Mouse (Mus musculus) lung, postnatal 0 days (tissue): ENCODE results near the gene Fyn. TPM values are rescaled to one million over a fixed set of nuclear protein-coding genes. Genes with fewer than 3 reads are reported as not detected.

ENCODE experiments used
- ATAC-seq: fragments of 200-750 bp; cut with Nextera tagmentation; 2 replicates; pipeline ENCODE4 v1.8.0; 2017; ENCODE audit warnings: moderate library complexity
- DNase-seq: peaks from one replicate; pipeline ENCODE4 v3.0.0-alpha.2; 2016; ENCODE audit warnings: low spot score
- H3K27ac ChIP-seq: fragments of 300-500 bp; sonication (generic); 2 replicates; pipeline ENCODE4 v1.5.1; 2014; ENCODE audit warnings: antibody characterized with exemption, mild to moderate bottlenecking, low read length, mixed read lengths
- H3K27me3 ChIP-seq: fragments of 300-500 bp; sonication (generic); replicated peaks from 2 replicates; pipeline ENCODE4 v1.6.1; 2014; ENCODE audit warnings: low read length, mixed read lengths; ENCODE audit not compliant: insufficient read depth
- H3K36me3 ChIP-seq: fragments of 300-500 bp; sonication (generic); 2 replicates; pipeline ENCODE4 v1.6.1; 2014; ENCODE audit warnings: low read length, mixed read lengths; ENCODE audit not compliant: insufficient read depth
- H3K4me1 ChIP-seq: fragments of 300-500 bp; sonication (generic); 2 replicates; pipeline ENCODE4 v1.6.1; 2014; ENCODE audit warnings: antibody characterized with exemption, low read depth, low read length, mixed read lengths; ENCODE audit not compliant: insufficient read depth
- H3K4me2 ChIP-seq: fragments of 300-500 bp; sonication (generic); replicated peaks from 2 replicates; pipeline ENCODE4 v1.6.1; 2014; ENCODE audit warnings: low read depth, mild to moderate bottlenecking, low read length, moderate library complexity, mixed read lengths
- H3K4me3 ChIP-seq: fragments of 300-500 bp; sonication (generic); 2 replicates; pipeline ENCODE4 v1.5.1; 2014; ENCODE audit warnings: low read depth, low read length
- H3K9ac ChIP-seq: fragments of 300-500 bp; sonication (generic); replicated peaks from 2 replicates; pipeline ENCODE4 v1.6.1; 2014; ENCODE audit warnings: low read depth, mild to moderate bottlenecking
- H3K9me3 ChIP-seq: fragments of 300-500 bp; sonication (generic); 2 replicates; pipeline ENCODE4 v1.6.1; 2016; ENCODE audit warnings: low read length, mixed read lengths
- CTCF ChIP-seq: IDR thresholded peaks from 2 replicates; pipeline ENCODE4 v1.5.1; 2016; ENCODE audit warnings: antibody characterized with exemption, mild to moderate bottlenecking
- EP300 ChIP-seq: IDR thresholded peaks from 2 replicates; pipeline ENCODE4 v1.6.1; 2016; ENCODE audit warnings: antibody characterized with exemption, mild to moderate bottlenecking, control low read depth
- WGBS: fragments of 180-500 bp; shearing (Covaris S2); extraction: QIAGEN DNeasy Blood & Tissue Kit; methylation state at CpG from one replicate; pipeline ENCODE4 v1.1.7; 2014; 5-methylcytosine and 5-hydroxymethylcytosine counted together
- polyA plus RNA-seq: library from polyadenylated mRNA; unstranded; fragments of >200 nt; fragmentation: Nextera tagmentation; extraction: Ambion mirVana; gene quantifications from 2 replicates; pipeline ENCODE4 v1.2.1, GENCODE M21; 2015

Gene Fyn
- polyA plus RNA-seq, 1 experiment from 2014 or later, result 23.0 TPM

DNA sequence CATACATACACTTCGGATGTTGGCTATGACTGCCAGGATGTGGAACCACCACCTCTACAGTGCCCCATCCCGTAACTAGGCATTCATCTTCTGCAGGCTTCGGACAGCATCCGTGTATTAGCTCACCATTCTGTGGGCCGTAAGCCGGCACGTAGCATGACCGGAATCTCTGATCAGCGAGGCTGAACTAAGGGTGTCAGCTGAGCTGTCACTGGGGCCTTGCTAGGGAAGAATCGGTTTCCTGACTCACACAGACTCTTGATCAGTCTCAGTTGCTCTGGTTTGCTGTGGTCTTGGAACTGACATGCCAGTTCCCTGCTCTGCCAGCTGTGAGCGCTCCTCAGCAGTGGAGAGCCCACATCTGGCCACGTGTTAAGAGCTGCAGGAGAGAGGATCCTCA, 137.7 kb downstream of the Fyn start:
- TF ChIP-seq CTCF, result no peak
- Histone ChIP-seq H3K4me2 (no peak overlapping the region), H3K4me3 (no peak overlapping the region), H3K9ac (no peak overlapping the region), H3K27me3 (no peaks in the 10 kb centered on the region), H3K4me1 (peaks cover 9% of the 10 kb centered on the region), H3K36me3 (no peaks in the 10 kb centered on the region), H3K9me3 (no peaks in the 10 kb centered on the region), H3K27ac (no peak overlapping the region)
- ATAC-seq (peak; percentile 23), DNase-seq (no peak)
- 71% methylated on average over 12 of the region's 12 CpGs for WGBS

DNA sequence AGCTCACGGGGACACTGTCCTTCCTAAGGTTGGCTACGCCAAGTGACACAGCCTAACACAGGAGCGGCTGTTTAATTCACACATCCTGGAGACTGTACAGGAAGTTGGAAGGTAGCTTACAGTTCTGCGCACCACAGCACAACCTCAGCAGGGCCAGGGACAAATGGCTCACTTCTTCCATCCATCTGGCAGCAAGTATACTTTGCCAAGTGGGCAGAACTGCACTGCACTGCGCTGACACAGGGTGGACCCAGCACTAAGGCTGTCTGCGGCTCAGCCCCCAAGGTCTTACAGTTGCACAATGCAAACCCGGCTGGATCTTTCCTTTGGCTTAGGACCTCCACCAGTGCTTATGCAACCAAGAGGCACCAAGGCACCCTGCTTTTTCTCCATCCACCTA, 138.2 kb downstream of the Fyn start:
- 54% methylated on average over 7 of the region's 7 CpGs for WGBS
- H3K27ac ChIP-seq, result no peak overlapping the region
- no peaks in the 10 kb centered on the region for H3K36me3 ChIP-seq
- H3K9ac ChIP-seq, result no peak overlapping the region
- no peak overlapping the region for H3K4me2 ChIP-seq
- ATAC-seq (peak; percentile 82), DNase-seq (peak; percentile 74)
- no peaks in the 10 kb centered on the region for H3K9me3 ChIP-seq
- TF ChIP-seq CTCF, result peak; percentile 49
- TF ChIP-seq EP300, result no peak
- H3K4me1 ChIP-seq, result peaks cover 9% of the 10 kb centered on the region
- H3K27me3 ChIP-seq, result no peaks in the 10 kb centered on the region
- no peak overlapping the region for H3K4me3 ChIP-seq

DNA sequence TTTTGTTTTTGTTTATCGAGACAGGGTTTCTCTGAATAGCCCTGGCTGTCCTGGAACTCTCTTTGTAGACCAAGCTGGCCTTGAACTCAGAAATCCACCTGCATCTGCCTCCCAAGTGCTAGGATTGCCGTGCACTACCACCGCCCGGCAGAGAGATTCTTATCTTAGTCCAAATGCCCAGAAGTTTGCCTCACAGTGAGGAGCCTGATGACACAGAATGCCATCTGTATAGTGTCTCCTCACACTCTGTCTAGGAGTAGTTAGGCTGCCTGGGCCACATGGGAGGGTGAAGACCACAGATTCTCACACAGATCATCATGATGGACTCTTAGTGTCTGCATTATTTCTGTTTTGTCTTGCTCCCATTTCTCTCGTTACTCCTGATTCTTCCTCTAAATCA, 140.1 kb downstream of the Fyn start:
- no peaks in the 10 kb centered on the region for H3K27me3 ChIP-seq
- no peak for ATAC-seq

DNA sequence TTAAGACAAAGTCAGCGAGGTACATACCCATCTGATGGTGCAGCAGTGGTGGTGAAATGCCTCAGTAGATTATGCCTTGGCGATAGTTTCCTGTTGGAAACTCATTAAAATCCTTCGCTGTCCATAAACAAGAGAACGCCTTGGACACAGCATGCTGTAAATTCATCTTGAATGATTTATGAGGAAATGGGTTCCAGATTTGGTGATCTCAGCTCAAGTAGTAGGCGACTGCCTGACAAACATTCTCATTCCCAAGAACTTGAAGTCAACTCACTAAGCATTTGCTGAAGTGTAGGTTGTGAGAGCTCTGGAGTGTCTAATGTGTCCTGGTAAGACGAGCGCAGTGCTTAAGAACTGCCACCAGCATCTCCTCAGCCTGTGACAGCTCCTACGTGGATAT, 141.3 kb downstream of the Fyn start:
- no peaks in the 10 kb centered on the region for H3K9me3 ChIP-seq
- no peaks in the 10 kb centered on the region for H3K27me3 ChIP-seq
- no peak for DNase-seq
- ATAC-seq, result no peak
- H3K9ac ChIP-seq, result no peak overlapping the region
- TF ChIP-seq CTCF, result no peak
- TF ChIP-seq EP300, result no peak
- WGBS, result 59% methylated on average over 8 of the region's 8 CpGs
- H3K27ac ChIP-seq, result no peak overlapping the region
- no peak overlapping the region for H3K4me2 ChIP-seq
- H3K4me1 ChIP-seq, result 0 out of 2 replicates have a peak, but pooled peaks cover 4% of the 10 kb centered on the region
- no peak overlapping the region for H3K4me3 ChIP-seq
- no peaks in the 10 kb centered on the region for H3K36me3 ChIP-seq

More for the DNA sequence above, 140.1 kb downstream of the Fyn start:
- H3K36me3 ChIP-seq, result no peaks in the 10 kb centered on the region
- H3K4me3 ChIP-seq, result no peak overlapping the region
- DNase-seq, result no peak
- H3K9me3 ChIP-seq, result no peaks in the 10 kb centered on the region
- 70% methylated on average over 5 of the region's 5 CpGs for WGBS
- TF ChIP-seq EP300, result no peak
- TF ChIP-seq CTCF, result no peak
- no peak overlapping the region for H3K9ac ChIP-seq
- H3K27ac ChIP-seq, result no peak overlapping the region
- H3K4me2 ChIP-seq, result no peak overlapping the region
- H3K4me1 ChIP-seq, result 0 out of 2 replicates have a peak, but pooled peaks cover 4% of the 10 kb centered on the region

DNA sequence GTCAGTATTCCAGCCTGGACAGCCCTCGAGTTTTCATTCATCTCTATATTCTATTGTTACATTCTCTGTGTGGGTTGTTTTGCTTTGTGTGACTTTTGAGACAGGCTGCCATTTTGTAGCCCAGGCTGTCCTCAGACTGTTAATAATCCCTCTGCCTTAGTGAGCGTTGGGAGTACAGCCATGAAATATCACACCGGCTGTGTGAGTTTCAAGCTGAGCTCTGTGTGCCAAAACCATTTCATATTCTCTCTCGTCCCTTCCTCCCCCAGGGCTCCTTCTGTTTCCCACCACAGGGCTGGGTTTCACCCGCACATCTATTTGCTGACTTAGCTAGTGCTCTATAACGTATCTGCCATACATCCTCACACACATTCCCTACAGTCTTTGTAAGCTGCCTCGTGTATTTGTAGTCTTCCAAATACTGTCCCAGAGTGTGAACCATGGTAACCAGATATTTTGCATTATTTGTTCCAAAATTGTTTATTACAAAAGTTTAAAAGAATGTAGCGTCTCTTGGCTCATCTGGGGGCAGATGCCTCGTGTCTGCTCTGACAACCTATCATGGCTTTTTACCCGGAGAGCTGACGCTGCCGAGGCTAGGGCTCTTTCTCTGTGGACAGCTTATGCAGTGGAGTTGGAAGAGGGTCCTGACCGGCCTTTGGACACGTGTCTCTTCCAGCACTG, 144.1 kb downstream of the Fyn start:
- Histone ChIP-seq H3K27ac (0 out of 2 replicates have a peak overlapping the region, but pooled peaks have one; percentile 43), H3K4me2 (no peak overlapping the region), H3K27me3 (no peaks in the 10 kb centered on the region), H3K9ac (no peak overlapping the region), H3K4me3 (no peak overlapping the region), H3K4me1 (0 out of 2 replicates have a peak, but pooled peaks cover 2% of the 10 kb centered on the region), H3K9me3 (no peaks in the 10 kb centered on the region), H3K36me3 (no peaks in the 10 kb centered on the region)
- ATAC-seq, result peak; percentile 79
- no peak; the same call in 1 of the 2 replicates for TF ChIP-seq EP300
- no peak for TF ChIP-seq CTCF
- peak; percentile 83 for DNase-seq
- WGBS, result 69% methylated on average over 14 of the region's 14 CpGs

DNA sequence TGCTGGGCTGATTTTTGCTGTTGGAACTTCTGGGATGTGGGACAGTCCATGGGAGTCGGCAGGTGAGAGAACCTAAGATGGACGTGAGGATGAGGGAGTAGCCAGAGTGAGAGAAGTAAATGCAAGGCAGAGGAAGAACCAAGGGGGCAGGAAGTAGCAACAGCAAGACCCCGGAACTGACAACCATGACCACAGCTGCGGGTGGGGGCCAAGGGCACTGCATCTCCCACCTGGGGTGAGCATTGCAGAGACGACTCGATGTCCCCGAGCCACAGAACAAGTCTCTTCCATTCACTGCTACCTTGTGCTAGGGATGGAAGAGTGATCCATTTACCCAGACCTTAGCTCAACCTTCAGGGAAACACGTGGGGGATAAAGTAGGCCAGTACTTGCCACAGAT, 146.3 kb downstream of the Fyn start:
- TF ChIP-seq EP300 (no peak), CTCF (no peak)
- H3K27ac ChIP-seq, result no peak overlapping the region
- ATAC-seq, result no peak
- DNase-seq, result no peak
- H3K9ac ChIP-seq, result no peak overlapping the region
- H3K36me3 ChIP-seq, result no peaks in the 10 kb centered on the region
- no peaks in the 10 kb centered on the region for H3K9me3 ChIP-seq
- no peaks in the 10 kb centered on the region for H3K4me1 ChIP-seq
- WGBS, result 92% methylated on average over 8 of the region's 8 CpGs
- no peaks in the 10 kb centered on the region for H3K27me3 ChIP-seq
- H3K4me3 ChIP-seq, result no peak overlapping the region
- H3K4me2 ChIP-seq, result no peak overlapping the region
